Mouse (Mus musculus) thymus, adult 2 months (tissue): ENCODE data around the gene Gm45021. TPM values are rescaled to one million over a fixed set of nuclear protein-coding genes. Genes with fewer than 3 reads are reported as not detected.

Experiments used
- DNase-seq: peaks from one replicate; pipeline ENCODE4 v3.0.0; 2021
- H3K27ac ChIP-seq: fragments of 200-500 bp; 2 replicates; pipeline ENCODE4 v1.5.1; 2012; ENCODE audit warnings: low read length, control low read depth; ENCODE audit not compliant: control insufficient read depth, insufficient read depth
- H3K27me3 ChIP-seq: fragments of 200-500 bp; 2 replicates; pipeline ENCODE4 v1.6.1; 2012; ENCODE audit warnings: mild to moderate bottlenecking, low read length, moderate library complexity, mixed read lengths; ENCODE audit not compliant: control insufficient read depth, insufficient read depth
- H3K36me3 ChIP-seq: fragments of 200-500 bp; 2 replicates; pipeline ENCODE4 v1.6.1; 2012; ENCODE audit warnings: mild to moderate bottlenecking, low read length, moderate library complexity; ENCODE audit not compliant: control insufficient read depth, insufficient read depth
- H3K4me1 ChIP-seq: fragments of 200-500 bp; replicated peaks from 2 replicates; pipeline ENCODE4 v1.6.1; 2012; ENCODE audit warnings: low read length; ENCODE audit not compliant: control insufficient read depth, insufficient read depth
- H3K4me3 ChIP-seq: fragments of 200-500 bp; 2 replicates; pipeline ENCODE4 v1.5.1; 2012; ENCODE audit warnings: mild to moderate bottlenecking, low read length, control low read depth, moderate library complexity; ENCODE audit not compliant: control insufficient read depth, insufficient read depth
- CTCF ChIP-seq: fragments of 200-500 bp; IDR thresholded peaks from 2 replicates; pipeline ENCODE4 v1.5.1; 2012; ENCODE audit warnings: mild to moderate bottlenecking, control low read depth, low read length, moderate library complexity, borderline replicate concordance; ENCODE audit not compliant: control insufficient read depth, poor library complexity, insufficient read depth; ENCODE audit errors: extremely low read depth
- POLR2A ChIP-seq: fragments of 200-500 bp; IDR thresholded peaks from 2 replicates; pipeline ENCODE4 v1.6.1; 2012; ENCODE audit warnings: mild to moderate bottlenecking, low read length, control low read depth, moderate library complexity; ENCODE audit not compliant: control insufficient read depth, poor library complexity, insufficient read depth; ENCODE audit errors: extremely low read depth
- WGBS: fragments of 180-500 bp; shearing (Covaris S2); methylation state at CpG from one replicate; pipeline ENCODE4 v1.1.7; 2018; 5-methylcytosine and 5-hydroxymethylcytosine counted together
- polyA plus RNA-seq: library from polyadenylated mRNA; depleted of rRNA; stranded (reverse); fragments of >200 nt; gene quantifications from 2 replicates; pipeline ENCODE4 v1.2.3, GENCODE M21; 2012

The Gm45021 gene
- polyA plus RNA-seq, 1 experiment = not detected

GRCm38 (mm10) chr6:48565693-48566310 is 23.6 kb upstream of the Gm45021 start:
- no peak overlapping the region for H3K4me3 ChIP-seq
- H3K36me3 ChIP-seq = no peaks in the 10 kb centered on the region
- no peak for TF ChIP-seq CTCF
- no peak for TF ChIP-seq POLR2A
- no peak for DNase-seq
- over 99% methylated on average over 4 of the region's 4 CpGs for WGBS
- no peak overlapping the region for H3K27ac ChIP-seq
- H3K27me3 ChIP-seq = no peaks in the 10 kb centered on the region
- no peaks in the 10 kb centered on the region for H3K4me1 ChIP-seq

DNA sequence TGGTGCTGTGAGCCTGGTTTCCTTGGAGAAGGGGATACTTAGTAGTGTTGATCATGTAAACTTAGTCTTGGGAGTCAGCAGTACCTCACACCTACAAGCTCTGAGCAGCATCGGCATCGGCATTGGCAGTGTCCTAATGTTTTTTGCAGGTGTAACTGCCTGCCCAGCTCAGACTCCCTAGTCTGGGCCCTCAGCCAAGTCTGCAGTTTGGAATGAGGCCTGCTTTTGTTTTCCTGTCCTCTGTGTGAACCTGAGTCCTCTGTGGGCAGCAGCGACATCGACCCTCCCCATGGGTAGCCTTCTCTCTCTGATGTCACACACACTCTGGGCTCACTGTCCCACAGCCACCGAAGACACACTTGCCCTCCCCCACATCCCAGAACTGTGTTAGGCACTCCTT is 23.1 kb upstream of the Gm45021 start:
- H3K27ac ChIP-seq = no peak overlapping the region
- 77% methylated on average over 5 of the region's 5 CpGs for WGBS
- H3K27me3 ChIP-seq = no peaks in the 10 kb centered on the region
- TF ChIP-seq POLR2A (no peak), CTCF (no peak)
- DNase-seq = no peak
- H3K4me3 ChIP-seq = no peak overlapping the region
- H3K4me1 ChIP-seq = no peaks in the 10 kb centered on the region
- H3K36me3 ChIP-seq = no peaks in the 10 kb centered on the region

- Histone ChIP-seq H3K4me3 (no peak overlapping the region), H3K36me3 (no peaks in the 10 kb centered on the region), H3K4me1 (no peaks in the 10 kb centered on the region), H3K27ac (no peak overlapping the region), H3K27me3 (no peaks in the 10 kb centered on the region)
- DNase-seq = no peak
- 84% methylated on average over 21 of the region's 21 CpGs for WGBS
- no peak for TF ChIP-seq CTCF
- no peak for TF ChIP-seq POLR2A
These were observed 21.1 kb upstream of the Gm45021 start for GRCm38 (mm10) chr6:48568036-48568984.

- WGBS = 69% methylated on average over 8 of the region's 8 CpGs
- DNase-seq = no peak
- no peak overlapping the region for H3K27ac ChIP-seq
- no peaks in the 10 kb centered on the region for H3K27me3 ChIP-seq
- H3K4me1 ChIP-seq = no peaks in the 10 kb centered on the region
- H3K4me3 ChIP-seq = no peak overlapping the region
- no peaks in the 10 kb centered on the region for H3K36me3 ChIP-seq
- TF ChIP-seq POLR2A = no peak
- TF ChIP-seq CTCF = no peak
These were observed 20.2 kb upstream of the Gm45021 start for GRCm38 (mm10) chr6:48569065-48569807.

GRCm38 (mm10) chr6:48572014-48572413 is 17.4 kb upstream of the Gm45021 start:
- H3K27me3 ChIP-seq = no peaks in the 10 kb centered on the region
- no peaks in the 10 kb centered on the region for H3K36me3 ChIP-seq
- 92% methylated on average over 5 of the region's 5 CpGs for WGBS
- H3K4me1 ChIP-seq = no peaks in the 10 kb centered on the region
- DNase-seq = no peak
- TF ChIP-seq CTCF (no peak), POLR2A (no peak)
- no peak overlapping the region for H3K27ac ChIP-seq
- no peak overlapping the region for H3K4me3 ChIP-seq

- 89% methylated on average over 6 of the region's 6 CpGs for WGBS
- Histone ChIP-seq H3K36me3 (no peaks in the 10 kb centered on the region), H3K4me3 (no peak within 1 kb of the TSS), H3K27me3 (no peaks in the 10 kb centered on the region), H3K27ac (no peak within 1 kb of the TSS), H3K4me1 (no peaks in the 10 kb centered on the region)
- DNase-seq = no peak
- TF ChIP-seq CTCF (no peak), POLR2A (no peak)
These were observed 16.8 kb upstream of the Gm45021 start, which contains the start of gene Rarres2 for GRCm38 (mm10) chr6:48572572-48573061. Gene Rarres2, minus strand, starts transcription at chr6:48572789.
